Mouse (Mus musculus): ENCODE results near the gene Nom1. TPM values are rescaled to one million over a fixed set of nuclear protein-coding genes. Genes with fewer than 3 reads are reported as not detected.

Gene Nom1
- 13.3 and 14.9 TPM in 2 replicates for polyA plus RNA-seq (2015; fragmentation: Nextera tagmentation; extraction: Ambion mirVana)

GRCm38 (mm10) chr5:29434228-29434871, at the start of gene Nom1:
Nom1 (plus strand) TSS chr5:29434664.

GRCm38 (mm10) chr5:29478208-29479197, 44.0 kb downstream of the Nom1 start, which contains the start of gene Mnx1:
Mnx1 (minus strand) TSS chr5:29478470.

Other genes with a start within 250 kb of the Nom1 start
- 0.24 and 0.41 TPM in 2 replicates for gene Rnf32, start 238.7 kb upstream of the Nom1 start, polyA plus RNA-seq (2015; fragmentation: Nextera tagmentation; extraction: Ambion mirVana)
- 9.1 and 10.0 TPM in 2 replicates for gene Lmbr1, start 56.3 kb upstream of the Nom1 start, polyA plus RNA-seq (2015; fragmentation: Nextera tagmentation; extraction: Ambion mirVana)
- gene Mnx1, start 43.8 kb downstream of the Nom1 start, polyA plus RNA-seq (2015; fragmentation: Nextera tagmentation; extraction: Ambion mirVana): not detected in 2 replicates
- gene Ube3c, start 134.6 kb downstream of the Nom1 start, polyA plus RNA-seq (2015; fragmentation: Nextera tagmentation; extraction: Ambion mirVana): 14.5 and 16.3 TPM in 2 replicates